Mouse (Mus musculus): ENCODE results near the gene Gcnt4. TPM values are rescaled to one million over a fixed set of nuclear protein-coding genes. Genes with fewer than 3 reads are reported as not detected.

Gcnt4 gene
- total RNA-seq, 1 experiment = 0.54 TPM

DNA sequence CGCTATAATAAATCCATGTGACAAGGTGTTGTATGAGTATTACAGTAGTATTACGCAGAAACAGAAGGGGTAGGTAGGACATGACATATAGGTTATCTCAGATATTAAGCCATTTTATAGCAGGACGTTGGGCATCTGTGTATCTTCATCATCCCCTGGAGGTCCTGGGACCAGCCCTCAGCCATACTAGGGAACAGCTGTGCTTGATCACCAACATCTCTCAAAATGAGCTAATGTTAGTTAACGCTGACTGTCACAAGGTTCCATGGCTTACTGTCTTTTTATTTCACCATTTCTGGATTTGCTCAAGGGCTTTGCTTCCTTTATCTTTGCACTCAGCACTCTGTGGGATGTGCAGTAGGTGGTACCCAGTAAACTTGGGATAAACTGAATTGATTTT lies 21.3 kb downstream of the Gcnt4 start:
- no peak for TF ChIP-seq CHD2 (IDR thresholded peaks at IDR 0.05; ENCODE audit: low read depth, low read length)
- no peak for TF ChIP-seq ZNF384 (IDR thresholded peaks at IDR 0.05; ENCODE audit: low read depth, low read length)
- no peak for TF ChIP-seq ZC3H11A (IDR thresholded peaks at IDR 0.05; ENCODE audit: borderline replicate concordance, low read depth, low read length)
- no peak for TF ChIP-seq HCFC1 (IDR thresholded peaks at IDR 0.05; ENCODE audit: borderline replicate concordance, insufficient read depth, low read length)
- TF ChIP-seq MAFK (IDR thresholded peaks at IDR 0.05; ENCODE audit: insufficient read depth, low read depth, low read length) = no peak
- no peak for DNase-seq (ENCODE audit: low read depth, low spot score)
- H3K4me3 ChIP-seq (ENCODE audit: insufficient read depth in 1 of 2, low read depth in 1 of 2, low read length in 2 of 2, poor library complexity in 1 of 2, severe bottlenecking in 1 of 2) = no peak overlapping the region
- in situ Hi-C loops (cut with MboI; ENCODE audit: low sequenced_read_pairs in 2 of 2, unreplicated experiment in 2 of 2) = no loop called here
- H3K9me3 ChIP-seq (ENCODE audit: control insufficient read depth, insufficient read depth, low read depth, low read length) = no peaks in the 10 kb centered on the region
- H3K9ac ChIP-seq (ENCODE audit: insufficient read depth, low read depth, low read length, poor library complexity, severe bottlenecking) = no peak overlapping the region
- no peak overlapping the region for H3K27ac ChIP-seq (ENCODE audit: insufficient read depth, low read depth, low read length, poor library complexity, severe bottlenecking)
- no peaks in the 10 kb centered on the region for H3K36me3 ChIP-seq (ENCODE audit: control insufficient read depth, insufficient read depth, low read length, poor library complexity, severe bottlenecking)
- peaks cover 0 to 4% of the 10 kb centered on the region in 2 experiments; a peak in 2 of 4 replicates for H3K4me1 ChIP-seq (ENCODE audit: control insufficient read depth in 2 of 2, insufficient read depth in 2 of 2, low read length in 2 of 2, poor library complexity in 1 of 2)

DNA sequence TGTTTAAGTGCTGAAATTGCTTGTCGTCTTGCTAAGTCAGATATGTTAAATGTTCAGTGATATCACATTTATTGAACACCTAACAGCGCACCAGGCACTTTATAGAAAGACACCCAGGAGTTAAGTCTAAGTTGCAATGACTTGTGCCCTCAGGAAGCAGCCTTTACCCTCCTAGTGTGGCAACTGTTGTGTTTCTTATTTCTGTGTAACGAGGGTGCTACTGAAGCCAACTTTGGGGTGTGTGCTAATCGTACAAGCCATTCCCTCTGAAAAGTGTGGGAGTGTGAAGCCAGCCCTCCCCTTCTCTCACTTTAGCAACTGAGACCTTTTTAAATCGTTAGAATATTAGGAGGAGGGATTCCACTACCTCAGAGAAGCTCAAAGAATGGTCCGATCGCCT lies 23.2 kb downstream of the Gcnt4 start:
- no peak overlapping the region for H3K9ac ChIP-seq (ENCODE audit: insufficient read depth, low read depth, low read length, poor library complexity, severe bottlenecking)
- no peak overlapping the region for H3K4me3 ChIP-seq (ENCODE audit: insufficient read depth in 1 of 2, low read depth in 1 of 2, low read length in 2 of 2, poor library complexity in 1 of 2, severe bottlenecking in 1 of 2)
- TF ChIP-seq ZNF384 (IDR thresholded peaks at IDR 0.05; ENCODE audit: low read depth, low read length) = no peak
- no peak for DNase-seq (ENCODE audit: low read depth, low spot score)
- in situ Hi-C loops (cut with MboI; ENCODE audit: low sequenced_read_pairs in 2 of 2, unreplicated experiment in 2 of 2) = no loop called here
- no peak overlapping the region for H3K27ac ChIP-seq (ENCODE audit: insufficient read depth, low read depth, low read length, poor library complexity, severe bottlenecking)
- no peaks in the 10 kb centered on the region for H3K4me1 ChIP-seq (ENCODE audit: control insufficient read depth in 2 of 2, insufficient read depth in 2 of 2, low read length in 2 of 2, poor library complexity in 1 of 2)
- no peaks in the 10 kb centered on the region for H3K36me3 ChIP-seq (ENCODE audit: control insufficient read depth, insufficient read depth, low read length, poor library complexity, severe bottlenecking)
- no peaks in the 10 kb centered on the region for H3K9me3 ChIP-seq (ENCODE audit: control insufficient read depth, insufficient read depth, low read depth, low read length)

DNA sequence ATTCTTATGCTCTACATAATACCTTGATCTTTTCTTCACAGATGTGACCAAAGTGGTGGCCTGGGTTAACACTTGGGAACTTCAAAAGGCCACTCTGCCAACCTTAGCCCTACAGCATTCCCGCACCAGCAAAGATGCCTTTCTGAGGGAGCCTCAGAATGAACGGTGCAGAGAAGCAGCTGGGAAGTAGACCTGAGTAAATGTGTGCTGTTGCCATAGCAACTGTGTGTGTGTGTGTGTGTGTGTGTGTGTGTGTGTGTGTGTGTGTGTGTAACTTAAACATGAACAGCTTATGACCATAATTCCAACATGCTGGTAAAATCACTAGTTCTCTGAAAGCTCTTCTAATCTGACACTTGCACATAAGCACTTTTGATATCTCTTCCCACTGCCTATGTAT lies 27.4 kb downstream of the Gcnt4 start:
- Histone ChIP-seq H3K9me3 (ENCODE audit: control insufficient read depth, insufficient read depth, low read depth, low read length) (no peaks in the 10 kb centered on the region), H3K4me1 (ENCODE audit: control insufficient read depth in 2 of 2, insufficient read depth in 2 of 2, low read length in 2 of 2, poor library complexity in 1 of 2) (no peaks in the 10 kb centered on the region), H3K4me3 (ENCODE audit: insufficient read depth in 1 of 2, low read depth in 1 of 2, low read length in 2 of 2, poor library complexity in 1 of 2, severe bottlenecking in 1 of 2) (no peak overlapping the region), H3K9ac (ENCODE audit: insufficient read depth, low read depth, low read length, poor library complexity, severe bottlenecking) (no peak overlapping the region), H3K27ac (ENCODE audit: insufficient read depth, low read depth, low read length, poor library complexity, severe bottlenecking) (no peak overlapping the region), H3K36me3 (ENCODE audit: control insufficient read depth, insufficient read depth, low read length, poor library complexity, severe bottlenecking) (no peaks in the 10 kb centered on the region)
- no peak for TF ChIP-seq CHD2 (IDR thresholded peaks at IDR 0.05; ENCODE audit: low read depth, low read length)
- no peak for TF ChIP-seq MAFK (IDR thresholded peaks at IDR 0.05; ENCODE audit: insufficient read depth, low read depth, low read length)
- no peak for TF ChIP-seq HCFC1 (IDR thresholded peaks at IDR 0.05; ENCODE audit: borderline replicate concordance, insufficient read depth, low read length)
- TF ChIP-seq ZC3H11A (IDR thresholded peaks at IDR 0.05; ENCODE audit: borderline replicate concordance, low read depth, low read length) = no peak
- no peak for TF ChIP-seq ZNF384 (IDR thresholded peaks at IDR 0.05; ENCODE audit: low read depth, low read length)
- no peak for DNase-seq (ENCODE audit: low read depth, low spot score)
- in situ Hi-C loops (cut with MboI; ENCODE audit: low sequenced_read_pairs in 2 of 2, unreplicated experiment in 2 of 2) = no loop called here

DNA sequence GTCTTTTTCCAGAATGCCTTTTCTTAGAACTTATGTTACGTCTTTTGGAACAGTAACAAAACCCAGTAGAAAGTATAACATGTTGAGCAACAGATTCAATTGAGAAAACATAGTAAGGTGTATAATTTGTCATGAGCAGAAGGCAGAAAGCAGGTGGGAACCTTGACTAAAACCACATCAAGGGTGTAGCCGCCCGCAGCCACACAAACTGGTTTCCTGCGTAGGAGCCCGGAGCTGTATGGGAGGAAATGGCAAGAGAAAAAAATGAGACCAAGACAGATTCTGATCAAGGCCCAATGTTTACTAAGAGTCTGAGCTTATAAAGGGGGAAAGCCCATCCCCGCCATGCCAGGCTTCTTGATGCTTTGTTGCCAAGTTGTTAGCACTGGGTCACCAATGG lies 32.0 kb downstream of the Gcnt4 start:
- no peak for DNase-seq (ENCODE audit: low read depth, low spot score)
- Histone ChIP-seq H3K4me1 (ENCODE audit: control insufficient read depth in 2 of 2, insufficient read depth in 2 of 2, low read length in 2 of 2, poor library complexity in 1 of 2) (no peaks in the 10 kb centered on the region), H3K4me3 (ENCODE audit: insufficient read depth in 1 of 2, low read depth in 1 of 2, low read length in 2 of 2, poor library complexity in 1 of 2, severe bottlenecking in 1 of 2) (no peak overlapping the region), H3K9me3 (ENCODE audit: control insufficient read depth, insufficient read depth, low read depth, low read length) (no peaks in the 10 kb centered on the region), H3K36me3 (ENCODE audit: control insufficient read depth, insufficient read depth, low read length, poor library complexity, severe bottlenecking) (no peaks in the 10 kb centered on the region), H3K9ac (ENCODE audit: insufficient read depth, low read depth, low read length, poor library complexity, severe bottlenecking) (no peak overlapping the region), H3K27ac (ENCODE audit: insufficient read depth, low read depth, low read length, poor library complexity, severe bottlenecking) (no peak overlapping the region)
- TF ChIP-seq HCFC1 (IDR thresholded peaks at IDR 0.05; ENCODE audit: borderline replicate concordance, insufficient read depth, low read length) = no peak
- TF ChIP-seq MAFK (IDR thresholded peaks at IDR 0.05; ENCODE audit: insufficient read depth, low read depth, low read length) = no peak
- no peak for TF ChIP-seq ZNF384 (IDR thresholded peaks at IDR 0.05; ENCODE audit: low read depth, low read length)
- no peak for TF ChIP-seq ZC3H11A (IDR thresholded peaks at IDR 0.05; ENCODE audit: borderline replicate concordance, low read depth, low read length)
- TF ChIP-seq CHD2 (IDR thresholded peaks at IDR 0.05; ENCODE audit: low read depth, low read length) = no peak
- in situ Hi-C loops (cut with MboI; ENCODE audit: low sequenced_read_pairs in 2 of 2, unreplicated experiment in 2 of 2) = no loop called here

DNA sequence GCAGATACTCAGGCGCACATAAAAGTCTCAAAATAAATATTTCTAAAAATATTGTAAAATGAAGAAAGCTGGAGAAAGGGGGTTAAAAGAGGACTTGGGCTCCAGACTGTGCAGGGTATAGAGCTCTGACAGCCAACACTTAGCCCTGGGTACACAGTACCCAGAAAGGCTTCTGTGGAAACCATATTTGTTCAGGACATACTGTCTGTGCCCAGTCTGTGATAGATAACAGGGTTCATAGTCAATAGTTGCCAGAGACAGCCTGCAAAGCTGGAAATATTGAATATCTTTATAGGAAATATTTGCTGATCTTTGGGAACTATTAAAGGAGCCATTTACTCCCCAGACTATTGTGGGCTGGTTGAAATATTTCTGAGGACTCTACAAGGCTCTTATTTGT lies 35.5 kb downstream of the Gcnt4 start:
- no peak overlapping the region for H3K4me3 ChIP-seq (ENCODE audit: insufficient read depth in 1 of 2, low read depth in 1 of 2, low read length in 2 of 2, poor library complexity in 1 of 2, severe bottlenecking in 1 of 2)
- in situ Hi-C loops (cut with MboI; ENCODE audit: low sequenced_read_pairs in 2 of 2, unreplicated experiment in 2 of 2) = no loop called here
- H3K4me1 ChIP-seq (ENCODE audit: control insufficient read depth in 2 of 2, insufficient read depth in 2 of 2, low read length in 2 of 2, poor library complexity in 1 of 2) = no peaks in the 10 kb centered on the region
- H3K9ac ChIP-seq (ENCODE audit: insufficient read depth, low read depth, low read length, poor library complexity, severe bottlenecking) = no peak overlapping the region
- no peak overlapping the region for H3K27ac ChIP-seq (ENCODE audit: insufficient read depth, low read depth, low read length, poor library complexity, severe bottlenecking)
- no peak for TF ChIP-seq ZC3H11A (IDR thresholded peaks at IDR 0.05; ENCODE audit: borderline replicate concordance, low read depth, low read length)
- no peak for TF ChIP-seq ZNF384 (IDR thresholded peaks at IDR 0.05; ENCODE audit: low read depth, low read length)
- no peak for TF ChIP-seq CHD2 (IDR thresholded peaks at IDR 0.05; ENCODE audit: low read depth, low read length)
- no peak for TF ChIP-seq MAFK (IDR thresholded peaks at IDR 0.05; ENCODE audit: insufficient read depth, low read depth, low read length)
- no peak for TF ChIP-seq HCFC1 (IDR thresholded peaks at IDR 0.05; ENCODE audit: borderline replicate concordance, insufficient read depth, low read length)
- DNase-seq (ENCODE audit: low read depth, low spot score) = no peak
- H3K36me3 ChIP-seq (ENCODE audit: control insufficient read depth, insufficient read depth, low read length, poor library complexity, severe bottlenecking) = no peaks in the 10 kb centered on the region
- H3K9me3 ChIP-seq (ENCODE audit: control insufficient read depth, insufficient read depth, low read depth, low read length) = no peaks in the 10 kb centered on the region

Measured in ES-E14 (cell line).